Mouse (Mus musculus) embryonic facial prominence, embryonic 11.5 days (tissue): ENCODE data around the gene Cnr1. TPM values are rescaled to one million over a fixed set of nuclear protein-coding genes. Genes with fewer than 3 reads are reported as not detected.

Experiments used
- ATAC-seq: fragments of 200-750 bp; cut with Nextera tagmentation; replicated peaks from 2 replicates; pipeline ENCODE4 v1.8.0; 2017; ENCODE audit warnings: low read depth; ENCODE audit not compliant: insufficient number of reproducible peaks, low FRiP score, low TSS enrichment
- DNase-seq: peaks from one replicate; pipeline ENCODE4 v3.0.0-alpha.2; 2015; ENCODE audit warnings: low spot score
- H3K27ac ChIP-seq: fragments of 300-500 bp; sonication (generic); replicated peaks from 2 replicates; pipeline ENCODE4 v1.5.1; 2014; ENCODE audit warnings: mild to moderate bottlenecking, low read depth, low read length, control low read depth
- H3K27me3 ChIP-seq: fragments of 300-500 bp; sonication (generic); 2 replicates; pipeline ENCODE4 v1.6.1; 2014; ENCODE audit warnings: mild to moderate bottlenecking, low read length, moderate library complexity, mixed read lengths; ENCODE audit not compliant: control insufficient read depth, insufficient read depth
- H3K36me3 ChIP-seq: fragments of 300-500 bp; sonication (generic); replicated peaks from 2 replicates; pipeline ENCODE4 v1.6.1; 2014; ENCODE audit warnings: low read depth, mild to moderate bottlenecking, low read length, moderate library complexity, mixed read lengths; ENCODE audit not compliant: control insufficient read depth, insufficient read depth
- H3K4me1 ChIP-seq: fragments of 300-500 bp; sonication (generic); 2 replicates; pipeline ENCODE4 v1.6.1; 2014; ENCODE audit warnings: low read length, mixed read lengths; ENCODE audit not compliant: control insufficient read depth, insufficient read depth
- H3K4me2 ChIP-seq: fragments of 300-500 bp; sonication (generic); 2 replicates; pipeline ENCODE4 v1.6.1; 2014; ENCODE audit warnings: low read depth, mild to moderate bottlenecking, control low read depth, low read length, moderate library complexity
- H3K4me3 ChIP-seq: fragments of 300-500 bp; sonication (generic); 2 replicates; pipeline ENCODE4 v1.5.1; 2014; ENCODE audit warnings: low read depth, low read length, control low read depth
- H3K9ac ChIP-seq: fragments of 300-500 bp; sonication (generic); replicated peaks from 2 replicates; pipeline ENCODE4 v1.6.1; 2014; ENCODE audit warnings: mild to moderate bottlenecking, control low read depth, low read length
- H3K9me3 ChIP-seq: fragments of 300-500 bp; sonication (generic); replicated peaks from 2 replicates; pipeline ENCODE4 v1.6.1; 2016; ENCODE audit warnings: mild to moderate bottlenecking, low read length, inconsistent platforms, mixed read lengths; ENCODE audit not compliant: control insufficient read depth
- WGBS: fragments of 180-500 bp; shearing (Covaris S2); extraction: QIAGEN DNeasy Blood & Tissue Kit; methylation state at CpG from one replicate; pipeline ENCODE4 v1.1.7; 2014; 5-methylcytosine and 5-hydroxymethylcytosine counted together
- polyA plus RNA-seq: library from polyadenylated mRNA; unstranded; fragments of >200 nt; fragmentation: Nextera tagmentation; extraction: Ambion mirVana; gene quantifications from 2 replicates; pipeline ENCODE4 v1.2.1, GENCODE M21; 2014

Gene Cnr1
- polyA plus RNA-seq, 1 experiment from 2014 or later: 6.8 TPM

DNA sequence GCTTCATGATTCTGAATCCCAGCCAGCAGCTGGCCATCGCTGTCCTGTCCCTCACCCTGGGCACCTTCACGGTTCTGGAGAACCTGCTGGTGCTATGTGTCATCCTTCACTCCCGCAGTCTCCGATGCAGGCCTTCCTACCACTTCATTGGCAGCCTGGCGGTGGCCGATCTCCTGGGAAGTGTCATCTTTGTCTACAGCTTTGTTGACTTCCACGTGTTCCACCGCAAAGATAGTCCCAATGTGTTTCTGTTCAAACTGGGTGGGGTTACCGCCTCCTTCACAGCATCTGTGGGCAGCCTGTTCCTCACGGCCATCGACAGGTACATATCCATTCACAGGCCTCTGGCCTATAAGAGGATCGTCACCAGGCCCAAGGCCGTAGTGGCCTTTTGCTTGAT is 19.5 kb downstream of the Cnr1 start:
- Histone ChIP-seq H3K27ac (no peak overlapping the region), H3K4me3 (no peak overlapping the region), H3K9ac (no peak overlapping the region), H3K36me3 (no peaks in the 10 kb centered on the region), H3K4me2 (no peak overlapping the region), H3K9me3 (no peaks in the 10 kb centered on the region), H3K27me3 (no peaks in the 10 kb centered on the region), H3K4me1 (no peaks in the 10 kb centered on the region)
- WGBS: 96% methylated on average over 13 of the region's 13 CpGs
- no peak for ATAC-seq
- DNase-seq: no peak

DNA sequence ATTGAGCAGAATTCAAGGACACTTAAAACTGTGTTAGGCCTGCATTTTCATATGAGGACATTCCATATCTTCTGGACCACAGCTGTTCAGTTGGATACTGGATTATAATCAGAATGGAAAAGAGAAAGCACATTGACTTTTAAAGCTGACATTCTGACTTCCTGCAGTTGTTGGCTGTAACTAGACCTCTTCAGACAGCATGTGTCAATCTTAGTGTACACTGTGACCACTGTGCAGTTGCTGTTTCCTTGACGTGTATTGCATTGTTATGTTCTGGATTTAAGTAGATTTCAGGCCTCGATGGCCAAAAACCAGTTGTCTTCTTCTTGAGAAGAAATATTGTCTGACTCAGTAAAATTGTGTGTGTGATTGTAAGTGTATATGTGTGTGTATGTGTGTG is 21.3 kb downstream of the Cnr1 start:
- no peaks in the 10 kb centered on the region for H3K27me3 ChIP-seq
- H3K9me3 ChIP-seq: no peaks in the 10 kb centered on the region
- 85% methylated on average over 2 of the region's 2 CpGs for WGBS
- no peak overlapping the region for H3K4me2 ChIP-seq
- no peaks in the 10 kb centered on the region for H3K4me1 ChIP-seq
- no peak overlapping the region for H3K27ac ChIP-seq
- H3K4me3 ChIP-seq: no peak overlapping the region
- DNase-seq (no peak), ATAC-seq (no peak)
- no peaks in the 10 kb centered on the region for H3K36me3 ChIP-seq
- H3K9ac ChIP-seq: no peak overlapping the region

DNA sequence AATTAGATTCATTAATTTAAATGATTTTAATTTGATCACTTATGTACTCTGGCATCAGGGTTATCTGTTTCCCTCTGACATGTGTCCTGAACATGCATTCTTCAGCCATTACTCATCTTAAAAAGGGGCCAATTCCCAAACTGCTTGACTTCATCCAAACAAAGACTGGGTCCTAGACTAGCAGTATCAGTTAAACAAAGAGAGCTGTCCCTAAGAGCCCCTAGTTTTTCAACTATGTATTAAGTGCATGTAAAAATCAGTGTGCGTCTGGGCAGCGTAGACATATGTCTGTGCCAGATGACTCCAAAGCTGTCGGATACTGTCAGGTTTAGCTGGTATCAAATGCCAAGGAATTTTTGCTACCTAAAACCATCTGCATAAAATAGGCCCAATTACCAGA is 23.2 kb downstream of the Cnr1 start:
- DNase-seq (no peak), ATAC-seq (no peak)
- H3K27me3 ChIP-seq: no peaks in the 10 kb centered on the region
- H3K36me3 ChIP-seq: no peaks in the 10 kb centered on the region
- H3K9me3 ChIP-seq: no peaks in the 10 kb centered on the region
- no peak overlapping the region for H3K27ac ChIP-seq
- H3K4me2 ChIP-seq: no peak overlapping the region
- 71% methylated on average over 3 of the region's 3 CpGs for WGBS
- H3K4me1 ChIP-seq: no peaks in the 10 kb centered on the region
- no peak overlapping the region for H3K9ac ChIP-seq
- H3K4me3 ChIP-seq: no peak overlapping the region

DNA sequence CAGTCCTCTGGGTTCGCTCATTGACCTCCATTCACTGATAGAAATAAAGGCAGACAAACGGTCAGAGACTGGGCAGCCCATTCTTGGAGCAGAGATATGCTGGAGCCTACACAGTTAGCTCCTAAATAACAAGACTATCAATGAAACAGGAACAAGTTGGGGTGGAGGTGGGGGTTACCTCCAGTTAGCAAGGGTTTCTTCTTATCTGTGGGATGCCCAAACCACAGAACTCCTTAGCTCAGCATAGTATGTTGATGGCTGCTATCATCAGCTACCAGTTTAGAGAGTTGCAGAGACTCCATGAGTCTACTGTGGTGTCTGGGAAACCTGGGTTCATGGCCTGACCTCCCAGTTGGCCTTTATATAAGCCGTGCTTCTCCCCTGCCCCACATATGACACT is 33.0 kb downstream of the Cnr1 start:
- Histone ChIP-seq H3K9ac (no peak overlapping the region), H3K27ac (no peak overlapping the region), H3K4me2 (no peak overlapping the region), H3K36me3 (no peaks in the 10 kb centered on the region), H3K9me3 (no peaks in the 10 kb centered on the region), H3K27me3 (no peaks in the 10 kb centered on the region), H3K4me3 (no peak overlapping the region), H3K4me1 (no peaks in the 10 kb centered on the region)
- ATAC-seq (no peak), DNase-seq (no peak)
- WGBS: 76% methylated on average over 3 of the region's 3 CpGs

DNA sequence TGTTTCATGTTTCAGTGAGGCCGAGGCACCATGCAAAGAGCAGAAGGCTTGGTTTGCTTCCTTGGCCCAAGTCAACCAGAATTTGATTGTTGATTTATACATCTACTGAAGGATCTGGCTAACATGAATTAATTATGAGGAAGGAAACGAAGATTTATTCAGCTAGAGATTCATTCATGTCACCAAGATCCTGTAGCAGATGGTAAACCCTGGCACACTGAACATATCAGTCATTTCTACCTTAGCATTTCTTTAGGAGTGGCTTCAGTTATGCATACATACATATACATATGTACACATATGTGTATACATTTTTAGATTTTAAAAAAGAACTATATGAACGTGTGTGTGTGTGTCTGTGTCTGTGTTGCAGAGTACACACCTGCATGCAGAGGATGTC is 34.1 kb downstream of the Cnr1 start:
- no peaks in the 10 kb centered on the region for H3K4me1 ChIP-seq
- H3K4me2 ChIP-seq: no peak overlapping the region
- WGBS: 82% methylated on average over 3 of the region's 3 CpGs
- no peak overlapping the region for H3K4me3 ChIP-seq
- no peak overlapping the region for H3K27ac ChIP-seq
- ATAC-seq (no peak), DNase-seq (no peak)
- no peaks in the 10 kb centered on the region for H3K9me3 ChIP-seq
- H3K27me3 ChIP-seq: no peaks in the 10 kb centered on the region
- H3K9ac ChIP-seq: no peak overlapping the region
- no peaks in the 10 kb centered on the region for H3K36me3 ChIP-seq

DNA sequence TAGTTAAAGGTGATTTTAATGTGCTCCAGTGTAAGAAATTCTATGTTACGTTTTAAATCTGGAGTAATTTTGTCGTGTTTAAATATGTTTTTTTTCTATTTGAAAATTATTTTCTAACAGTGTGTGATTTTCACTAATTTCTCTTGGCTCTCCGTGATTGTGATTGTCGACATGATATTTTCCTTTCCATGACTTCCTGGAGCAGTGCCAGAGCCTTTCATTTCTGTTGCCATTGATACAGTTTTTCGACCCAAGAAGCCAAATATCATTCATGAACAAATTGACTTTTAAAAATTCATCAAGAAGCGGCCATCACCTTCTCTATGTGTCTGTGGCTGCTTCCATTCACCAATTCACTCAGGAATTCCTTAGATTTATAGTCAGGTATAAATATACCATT is 35.4 kb downstream of the Cnr1 start:
- no peak overlapping the region for H3K27ac ChIP-seq
- WGBS: 86% methylated on average over 6 of the region's 6 CpGs
- no peaks in the 10 kb centered on the region for H3K27me3 ChIP-seq
- no peaks in the 10 kb centered on the region for H3K9me3 ChIP-seq
- H3K9ac ChIP-seq: no peak overlapping the region
- ATAC-seq: no peak
- no peak overlapping the region for H3K4me2 ChIP-seq
- no peaks in the 10 kb centered on the region for H3K4me1 ChIP-seq
- DNase-seq: no peak
- no peaks in the 10 kb centered on the region for H3K36me3 ChIP-seq
- no peak overlapping the region for H3K4me3 ChIP-seq

DNA sequence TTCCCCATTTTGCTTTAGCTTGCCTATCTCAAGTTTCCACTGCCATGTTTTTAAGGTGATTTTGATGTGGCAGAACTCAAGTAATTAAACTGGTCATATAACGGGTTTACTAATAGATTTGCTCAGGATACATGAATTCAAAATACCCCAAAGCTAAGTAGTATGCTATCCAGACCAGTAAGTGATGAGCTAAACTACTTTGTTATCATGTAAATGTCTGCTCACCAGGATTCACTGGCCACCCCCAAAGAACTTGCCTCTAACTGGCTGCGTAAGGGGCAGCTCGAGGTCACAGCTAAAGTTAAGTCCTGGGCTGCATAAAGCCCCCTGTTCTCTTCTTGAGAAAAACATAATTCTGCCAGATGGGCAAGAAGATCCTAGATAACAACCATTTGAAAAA is 46.3 kb downstream of the Cnr1 start:
- no peak for ATAC-seq

DNA sequence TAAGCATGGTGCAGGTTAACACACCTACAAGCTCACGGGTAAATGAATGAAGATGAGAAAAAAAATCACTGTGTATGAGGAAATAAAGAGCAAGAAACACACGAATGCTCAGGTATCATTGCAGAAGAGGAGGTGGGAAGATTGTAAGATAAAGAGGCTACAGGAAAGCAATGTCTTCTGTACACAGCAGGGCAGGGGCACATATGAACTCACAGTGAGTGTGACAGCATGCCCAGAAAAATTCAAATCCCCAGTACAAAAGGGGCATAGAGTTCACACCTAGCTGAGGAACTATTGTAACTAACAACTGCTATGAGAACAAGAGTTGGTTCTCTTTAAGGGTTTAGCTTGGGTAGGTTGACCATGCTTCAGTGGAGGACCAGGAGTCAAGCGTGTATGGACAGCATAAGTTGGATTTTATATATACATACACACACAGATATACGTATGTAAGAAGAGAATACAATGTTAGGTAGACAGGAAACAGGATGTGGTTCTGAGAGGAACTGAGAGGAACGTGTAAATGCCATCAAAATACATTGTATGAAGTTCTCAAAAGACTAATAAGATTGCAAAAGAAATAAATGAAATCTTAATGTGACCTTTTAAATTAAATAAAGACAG is 64.2 kb downstream of the Cnr1 start:
- H3K4me1 ChIP-seq: no peaks in the 10 kb centered on the region
- H3K4me2 ChIP-seq: no peak overlapping the region
- ATAC-seq (no peak), DNase-seq (no peak)
- H3K9ac ChIP-seq: no peak overlapping the region
- no peak overlapping the region for H3K4me3 ChIP-seq
- no peaks in the 10 kb centered on the region for H3K36me3 ChIP-seq
- no peak overlapping the region for H3K27ac ChIP-seq
- H3K9me3 ChIP-seq: no peaks in the 10 kb centered on the region
- H3K27me3 ChIP-seq: no peaks in the 10 kb centered on the region
- WGBS: 80% methylated on average over 5 of the region's 5 CpGs

More for the DNA sequence above, 46.3 kb downstream of the Cnr1 start:
- Histone ChIP-seq H3K36me3 (no peaks in the 10 kb centered on the region), H3K27ac (no peak overlapping the region), H3K9ac (no peak overlapping the region), H3K4me2 (no peak overlapping the region), H3K4me3 (no peak overlapping the region), H3K4me1 (no peaks in the 10 kb centered on the region), H3K9me3 (no peaks in the 10 kb centered on the region), H3K27me3 (no peaks in the 10 kb centered on the region)
- no peak for DNase-seq
- WGBS: 68% methylated on average over 3 of the region's 3 CpGs
